Mouse (Mus musculus) induced T-regulatory cell, adult 2 months (primary cell): Measurements from ENCODE around the gene Aff3.

Source experiments
- DNase-seq: peaks from one replicate; pipeline ENCODE4 v3.0.0-alpha.2; 2012; ENCODE audit warnings: low read depth

Aff3 gene

GRCm38 (mm10) chr1:38320126-38320970 lies 344.4 kb downstream of the Aff3 start:
- no peak for DNase-seq

GRCm38 (mm10) chr1:38318614-38319013 lies 346.1 kb downstream of the Aff3 start:
- no peak for DNase-seq

GRCm38 (mm10) chr1:38315992-38316391 lies 348.8 kb downstream of the Aff3 start:
- DNase-seq: no peak

- DNase-seq: no peak
These were observed 354.3 kb downstream of the Aff3 start for GRCm38 (mm10) chr1:38310496-38310895.

GRCm38 (mm10) chr1:38310076-38310475 lies 354.7 kb downstream of the Aff3 start:
- no peak for DNase-seq

- no peak for DNase-seq
These were observed 355.4 kb downstream of the Aff3 start for GRCm38 (mm10) chr1:38309341-38309740.

- no peak for DNase-seq
These were observed 356.1 kb downstream of the Aff3 start for GRCm38 (mm10) chr1:38308705-38308996.

- no peak for DNase-seq
These were observed 356.7 kb downstream of the Aff3 start for GRCm38 (mm10) chr1:38307821-38308704.

GRCm38 (mm10) chr1:38307234-38307633 lies 357.5 kb downstream of the Aff3 start:
- DNase-seq: peak; percentile 20

GRCm38 (mm10) chr1:38306146-38306545 lies 358.6 kb downstream of the Aff3 start:
- DNase-seq: no peak

GRCm38 (mm10) chr1:38304376-38304775 lies 360.4 kb downstream of the Aff3 start:
- DNase-seq: no peak

- no peak for DNase-seq
These were observed 366.5 kb downstream of the Aff3 start for GRCm38 (mm10) chr1:38298291-38298690.

GRCm38 (mm10) chr1:38294906-38295305 lies 369.8 kb downstream of the Aff3 start:
- DNase-seq: no peak

- no peak for DNase-seq
These were observed 370.4 kb downstream of the Aff3 start for GRCm38 (mm10) chr1:38294336-38294695.

GRCm38 (mm10) chr1:38293671-38294335 lies 371.0 kb downstream of the Aff3 start:
- no peak for DNase-seq

GRCm38 (mm10) chr1:38292851-38293250 lies 371.9 kb downstream of the Aff3 start:
- DNase-seq: no peak

- no peak for DNase-seq
These were observed 372.8 kb downstream of the Aff3 start for GRCm38 (mm10) chr1:38291915-38292314.

GRCm38 (mm10) chr1:38291497-38291896 lies 373.3 kb downstream of the Aff3 start:
- no peak for DNase-seq

- no peak for DNase-seq
These were observed 373.9 kb downstream of the Aff3 start for GRCm38 (mm10) chr1:38290881-38291280.

GRCm38 (mm10) chr1:38289891-38290290 lies 374.9 kb downstream of the Aff3 start:
- no peak for DNase-seq

- DNase-seq: no peak
These were observed 376.0 kb downstream of the Aff3 start for GRCm38 (mm10) chr1:38288716-38289115.

GRCm38 (mm10) chr1:38286551-38286950 lies 378.2 kb downstream of the Aff3 start:
- DNase-seq: no peak

- no peak for DNase-seq
These were observed 384.2 kb downstream of the Aff3 start for GRCm38 (mm10) chr1:38280549-38280948.
